Mouse (Mus musculus) midbrain, embryonic 10.5 days (tissue): ENCODE results near the gene Olfm2. TPM values are rescaled to one million over a fixed set of nuclear protein-coding genes. Genes with fewer than 3 reads are reported as not detected.

ENCODE experiments used
- DNase-seq: peaks from one replicate; pipeline ENCODE4 v3.0.0-alpha.2; 2017; ENCODE audit warnings: low spot score
- H3K27ac ChIP-seq: fragments of 300-500 bp; sonication (generic); replicated peaks from 2 replicates; pipeline ENCODE4 v1.5.1; 2016; ENCODE audit warnings: mild to moderate bottlenecking
- H3K27me3 ChIP-seq: fragments of 300-500 bp; sonication (generic); 2 replicates; pipeline ENCODE4 v1.6.1; 2016; ENCODE audit warnings: low read depth, mild to moderate bottlenecking; ENCODE audit not compliant: poor library complexity, severe bottlenecking
- H3K36me3 ChIP-seq: fragments of 300-500 bp; sonication (generic); 2 replicates; pipeline ENCODE4 v1.6.1; 2016; ENCODE audit warnings: mild to moderate bottlenecking, moderate library complexity
- H3K4me1 ChIP-seq: fragments of 300-500 bp; sonication (generic); 2 replicates; pipeline ENCODE4 v1.6.1; 2016
- H3K4me3 ChIP-seq: fragments of 300-500 bp; sonication (generic); 2 replicates; pipeline ENCODE4 v1.5.1; 2016; ENCODE audit warnings: mild to moderate bottlenecking, moderate library complexity
- H3K9me3 ChIP-seq: fragments of 300-500 bp; sonication (generic); replicated peaks from 2 replicates; pipeline ENCODE4 v1.6.1; 2016; ENCODE audit warnings: mild to moderate bottlenecking
- WGBS: fragments of 180-500 bp; shearing (Covaris S2); methylation state at CpG from one replicate; pipeline ENCODE4 v1.1.7; 2016; 5-methylcytosine and 5-hydroxymethylcytosine counted together
- polyA plus RNA-seq: library from polyadenylated mRNA; unstranded; fragments of >200 nt; fragmentation: Nextera tagmentation; extraction: Ambion mirVana; gene quantifications from 2 replicates; pipeline ENCODE4 v1.2.1, GENCODE M21; 2016

The Olfm2 gene
- polyA plus RNA-seq, 1 experiment from 2014 or later: 26.8 TPM

GRCm38 (mm10) chr9:20682389-20682722 is 63.8 kb downstream of the Olfm2 start:
- no peak for DNase-seq
- 54% methylated on average over 2 of the region's 2 CpGs for WGBS
- peak overlapping the region; percentile 42; the same call in 1 of the 2 replicates for H3K27ac ChIP-seq
- peaks cover 29% of the 10 kb centered on the region for H3K4me1 ChIP-seq
- H3K4me3 ChIP-seq: no peak overlapping the region
- no peaks in the 10 kb centered on the region for H3K27me3 ChIP-seq
- H3K9me3 ChIP-seq: peaks cover 5% of the 10 kb centered on the region; the same call in 1 of the 2 replicates
- H3K36me3 ChIP-seq: no peaks in the 10 kb centered on the region

- Histone ChIP-seq H3K36me3 (no peaks in the 10 kb centered on the region), H3K9me3 (peaks cover 5% of the 10 kb centered on the region; the same call in 1 of the 2 replicates), H3K27me3 (no peaks in the 10 kb centered on the region), H3K27ac (0 out of 2 replicates have a peak overlapping the region, but pooled peaks have one; percentile 42), H3K4me3 (no peak overlapping the region), H3K4me1 (peaks cover 29% of the 10 kb centered on the region)
- WGBS: 39% methylated on average over 7 of the region's 7 CpGs
- DNase-seq: no peak
These were observed 64.4 kb downstream of the Olfm2 start for GRCm38 (mm10) chr9:20681546-20682388.

- no peak overlapping the region for H3K4me3 ChIP-seq
- peaks cover 26% of the 10 kb centered on the region for H3K4me1 ChIP-seq
- no peak overlapping the region; the same call in 1 of the 2 replicates for H3K27ac ChIP-seq
- DNase-seq: no peak
- no peaks in the 10 kb centered on the region for H3K27me3 ChIP-seq
- WGBS: 84% methylated on average over 9 of the region's 9 CpGs
- H3K9me3 ChIP-seq: peaks cover 5% of the 10 kb centered on the region; the same call in 1 of the 2 replicates
- H3K36me3 ChIP-seq: no peaks in the 10 kb centered on the region
These were observed 65.7 kb downstream of the Olfm2 start for GRCm38 (mm10) chr9:20680378-20680958.

DNA sequence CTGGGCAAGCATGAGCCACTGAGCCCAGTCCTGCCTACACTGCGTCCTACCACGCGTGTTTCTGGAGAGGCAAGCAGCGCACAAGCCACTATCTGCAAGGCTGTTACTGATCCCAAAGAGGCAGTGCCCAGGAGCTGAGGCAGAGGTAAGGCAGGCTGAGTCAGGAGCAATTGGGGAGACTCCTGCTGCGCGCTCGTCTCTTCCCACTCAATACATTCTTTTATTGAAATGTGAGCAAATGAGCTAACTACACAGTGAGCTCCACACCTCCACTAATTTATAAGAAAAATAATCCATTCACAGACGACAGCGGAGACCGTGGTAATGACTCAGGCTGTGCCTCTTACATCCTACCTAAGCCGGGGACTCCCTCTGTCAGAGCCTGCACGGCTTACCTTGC is 68.3 kb downstream of the Olfm2 start:
- no peak for DNase-seq
- peaks cover 24% of the 10 kb centered on the region for H3K4me1 ChIP-seq
- no peaks in the 10 kb centered on the region for H3K27me3 ChIP-seq
- H3K27ac ChIP-seq: no peak overlapping the region
- H3K9me3 ChIP-seq: peaks cover 5% of the 10 kb centered on the region; the same call in 1 of the 2 replicates
- H3K36me3 ChIP-seq: no peaks in the 10 kb centered on the region
- WGBS: 97% methylated on average over 12 of the region's 12 CpGs
- no peak overlapping the region for H3K4me3 ChIP-seq

DNA sequence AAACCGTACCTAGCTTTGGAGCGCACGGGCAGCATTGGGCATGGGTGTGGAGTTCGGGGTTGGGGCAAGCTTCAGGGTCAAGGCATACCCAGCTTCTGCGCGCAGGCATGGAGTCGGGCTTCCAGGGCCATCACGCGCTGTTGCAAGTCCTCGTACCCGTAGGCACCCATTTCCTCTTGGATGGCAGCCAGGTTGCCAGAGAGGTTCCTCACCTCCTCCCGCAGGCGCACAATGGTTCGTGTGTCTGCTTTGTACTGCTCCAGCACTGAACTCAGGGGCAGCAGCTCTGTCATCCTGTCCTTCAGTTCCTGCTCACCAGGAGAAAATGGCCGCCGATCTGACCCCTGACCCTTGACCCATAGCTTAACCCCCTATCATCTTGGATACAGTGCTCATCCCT is 74.1 kb downstream of the Olfm2 start:
- Histone ChIP-seq H3K4me3 (no peak overlapping the region), H3K27ac (no peak overlapping the region), H3K9me3 (no peaks in the 10 kb centered on the region), H3K27me3 (no peaks in the 10 kb centered on the region), H3K4me1 (0 out of 2 replicates have a peak, but pooled peaks cover 3% of the 10 kb centered on the region), H3K36me3 (no peaks in the 10 kb centered on the region)
- no peak for DNase-seq
- 94% methylated on average over 16 of the region's 16 CpGs for WGBS

GRCm38 (mm10) chr9:20668065-20668464 is 78.1 kb downstream of the Olfm2 start:
- Histone ChIP-seq H3K27ac (no peak overlapping the region), H3K4me1 (peaks cover 38% of the 10 kb centered on the region), H3K36me3 (peaks cover 26% of the 10 kb centered on the region), H3K4me3 (no peak overlapping the region), H3K27me3 (no peaks in the 10 kb centered on the region), H3K9me3 (no peaks in the 10 kb centered on the region)
- 92% methylated on average over 22 of the region's 22 CpGs for WGBS
- no peak for DNase-seq

GRCm38 (mm10) chr9:20666510-20667034 is 79.6 kb downstream of the Olfm2 start:
- Histone ChIP-seq H3K36me3 (peaks cover 41% of the 10 kb centered on the region), H3K27ac (no peak overlapping the region), H3K9me3 (no peaks in the 10 kb centered on the region), H3K4me3 (no peak overlapping the region), H3K27me3 (no peaks in the 10 kb centered on the region), H3K4me1 (peaks cover 45% of the 10 kb centered on the region)
- WGBS: 11% methylated on average over 7 of the region's 7 CpGs
- DNase-seq: no peak

GRCm38 (mm10) chr9:20665925-20666324 is 80.2 kb downstream of the Olfm2 start:
- H3K36me3 ChIP-seq: peaks cover 47% of the 10 kb centered on the region

DNA sequence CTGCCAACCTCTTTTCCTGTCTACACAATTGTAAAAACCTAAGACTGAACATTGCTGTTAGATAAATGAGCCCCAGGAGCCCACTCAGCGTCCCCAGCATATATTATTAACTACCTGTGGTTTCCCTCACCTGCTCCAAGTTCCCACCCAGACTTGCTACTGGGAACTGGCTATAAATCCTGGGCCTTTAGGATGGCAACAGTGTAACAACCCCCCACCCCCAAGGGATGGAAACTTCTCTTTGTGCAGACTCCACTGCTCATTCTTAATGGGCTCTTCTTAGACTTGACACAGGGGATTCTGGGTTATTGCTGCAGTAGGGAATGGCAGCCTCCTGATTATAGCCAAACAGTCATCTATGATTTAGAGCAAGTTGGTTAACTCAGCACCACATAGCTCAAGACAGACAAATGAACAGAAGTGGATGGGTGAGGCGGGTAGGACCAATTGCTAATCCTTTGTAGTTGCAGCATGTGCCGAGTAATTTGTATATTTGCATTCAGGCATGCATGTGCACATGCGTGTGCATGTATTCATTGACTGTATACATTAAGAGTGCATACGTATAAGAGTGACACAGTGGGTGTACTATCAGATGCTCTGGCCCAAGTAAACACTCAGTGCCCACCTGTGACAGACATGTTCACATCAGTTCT is 81.0 kb downstream of the Olfm2 start:
- Histone ChIP-seq H3K4me1 (peaks cover 45% of the 10 kb centered on the region), H3K36me3 (peaks cover 55% of the 10 kb centered on the region), H3K27ac (no peak overlapping the region), H3K9me3 (no peaks in the 10 kb centered on the region), H3K4me3 (no peak overlapping the region), H3K27me3 (no peaks in the 10 kb centered on the region)
- WGBS: 85% methylated on average over 5 of the region's 5 CpGs
- no peak for DNase-seq

More at GRCm38 (mm10) chr9:20665925-20666324, 80.2 kb downstream of the Olfm2 start:
- H3K4me1 ChIP-seq: peaks cover 45% of the 10 kb centered on the region
- H3K27ac ChIP-seq: no peak overlapping the region
- H3K4me3 ChIP-seq: no peak overlapping the region
- H3K9me3 ChIP-seq: no peaks in the 10 kb centered on the region
- DNase-seq: no peak
- no peaks in the 10 kb centered on the region for H3K27me3 ChIP-seq
- WGBS: 35% methylated on average over 8 of the region's 8 CpGs

GRCm38 (mm10) chr9:20664366-20664765 is 81.8 kb downstream of the Olfm2 start:
- Histone ChIP-seq H3K36me3 (peaks cover 63% of the 10 kb centered on the region), H3K27ac (peak overlapping the region; percentile 35; the same call in 1 of the 2 replicates), H3K4me1 (peaks cover 45% of the 10 kb centered on the region), H3K27me3 (no peaks in the 10 kb centered on the region), H3K9me3 (no peaks in the 10 kb centered on the region), H3K4me3 (no peak overlapping the region)
- DNase-seq: no peak
- WGBS: 88% methylated on average over 2 of the region's 2 CpGs

GRCm38 (mm10) chr9:20663956-20664355 is 82.2 kb downstream of the Olfm2 start:
- H3K9me3 ChIP-seq: no peaks in the 10 kb centered on the region
- peaks cover 45% of the 10 kb centered on the region for H3K4me1 ChIP-seq
- 93% methylated on average over 2 of the region's 2 CpGs for WGBS
- H3K36me3 ChIP-seq: peaks cover 67% of the 10 kb centered on the region
- no peak for DNase-seq
- peak overlapping the region; percentile 35; the same call in 1 of the 2 replicates for H3K27ac ChIP-seq
- no peaks in the 10 kb centered on the region for H3K27me3 ChIP-seq
- H3K4me3 ChIP-seq: no peak overlapping the region

DNA sequence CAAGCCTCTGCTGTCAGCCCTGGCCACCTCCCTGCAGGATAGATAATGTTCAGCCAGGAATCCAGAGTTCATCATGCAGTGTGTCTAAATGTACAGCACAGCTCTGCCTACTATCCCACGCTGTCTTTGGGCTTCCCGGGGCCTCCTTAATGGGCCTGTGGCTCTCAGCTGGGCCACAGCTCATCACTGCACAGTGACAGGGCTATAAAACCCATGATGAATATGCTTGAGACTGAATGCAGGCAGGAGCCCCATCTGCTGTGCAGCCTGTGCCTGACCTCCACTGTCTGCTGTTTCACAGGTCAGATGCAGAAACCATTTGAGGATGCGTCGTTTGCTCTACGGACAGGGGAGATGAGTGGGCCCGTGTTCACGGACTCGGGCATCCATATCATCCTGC is 83.3 kb downstream of the Olfm2 start:
- DNase-seq: no peak
- H3K27ac ChIP-seq: 0 out of 2 replicates have a peak overlapping the region, but pooled peaks have one; percentile 19
- no peak overlapping the region for H3K4me3 ChIP-seq
- WGBS: 93% methylated on average over 8 of the region's 8 CpGs
- H3K4me1 ChIP-seq: peaks cover 45% of the 10 kb centered on the region
- H3K36me3 ChIP-seq: peaks cover 78% of the 10 kb centered on the region
- H3K27me3 ChIP-seq: no peaks in the 10 kb centered on the region
- no peaks in the 10 kb centered on the region for H3K9me3 ChIP-seq
